Mouse (Mus musculus) stomach, embryonic 14.5 days (tissue): ENCODE results near the gene Dus2. TPM values are rescaled to one million over a fixed set of nuclear protein-coding genes. Genes with fewer than 3 reads are reported as not detected.
A peak's percentile ranks its signal among the peaks of the same experiment; 100 is the strongest.

ENCODE experiments used
- ATAC-seq: fragments of 200-750 bp; cut with Nextera tagmentation; 2 replicates; pipeline ENCODE4 v1.8.0; 2017; ENCODE audit warnings: low read depth, moderate TSS enrichment; ENCODE audit not compliant: insufficient number of reproducible peaks, insufficient read depth, low FRiP score
- H3K27ac ChIP-seq: fragments of 300-500 bp; sonication (generic); 2 replicates; pipeline ENCODE4 v1.5.1; 2014; ENCODE audit warnings: mild to moderate bottlenecking, low read length, moderate library complexity, mixed read lengths
- H3K27me3 ChIP-seq: fragments of 300-500 bp; sonication (generic); 2 replicates; pipeline ENCODE4 v1.6.1; 2014; ENCODE audit warnings: low read length, control low read depth, mixed read lengths; ENCODE audit not compliant: control insufficient read depth, insufficient read depth
- H3K36me3 ChIP-seq: fragments of 300-500 bp; sonication (generic); 2 replicates; pipeline ENCODE4 v1.6.1; 2014; ENCODE audit warnings: mild to moderate bottlenecking, control low read depth, low read length, moderate library complexity, mixed read lengths; ENCODE audit not compliant: control insufficient read depth, insufficient read depth
- H3K4me1 ChIP-seq: fragments of 300-500 bp; sonication (generic); 2 replicates; pipeline ENCODE4 v1.6.1; 2014; ENCODE audit warnings: low read length, control low read depth, mixed read lengths; ENCODE audit not compliant: control insufficient read depth, insufficient read depth
- H3K4me2 ChIP-seq: fragments of 300-500 bp; sonication (generic); replicated peaks from 2 replicates; pipeline ENCODE4 v1.6.1; 2014; ENCODE audit warnings: low read depth, low read length, control low read depth
- H3K4me3 ChIP-seq: fragments of 300-500 bp; sonication (generic); 2 replicates; pipeline ENCODE4 v1.5.1; 2014; ENCODE audit warnings: low read depth, low read length, control low read depth
- H3K9ac ChIP-seq: fragments of 300-500 bp; sonication (generic); replicated peaks from 2 replicates; pipeline ENCODE4 v1.6.1; 2014; ENCODE audit warnings: low read depth, mild to moderate bottlenecking, control low read depth, low read length, moderate library complexity, mixed read lengths
- H3K9me3 ChIP-seq: fragments of 300-500 bp; sonication (generic); 2 replicates; pipeline ENCODE4 v1.6.1; 2016; ENCODE audit warnings: low read depth, low read length, control low read depth; ENCODE audit not compliant: control insufficient read depth
- WGBS: fragments of 180-500 bp; shearing (Covaris S2); extraction: QIAGEN DNeasy Blood & Tissue Kit; methylation state at CpG from one replicate; pipeline ENCODE4 v1.1.7; 2014; 5-methylcytosine and 5-hydroxymethylcytosine counted together
- polyA plus RNA-seq: library from polyadenylated mRNA; unstranded; fragments of >200 nt; fragmentation: Nextera tagmentation; extraction: Ambion mirVana; gene quantifications from 2 replicates; pipeline ENCODE4 v1.2.1, GENCODE M21; 2014

Dus2 gene
- polyA plus RNA-seq, 1 experiment from 2014 or later = 22.8 TPM

DNA sequence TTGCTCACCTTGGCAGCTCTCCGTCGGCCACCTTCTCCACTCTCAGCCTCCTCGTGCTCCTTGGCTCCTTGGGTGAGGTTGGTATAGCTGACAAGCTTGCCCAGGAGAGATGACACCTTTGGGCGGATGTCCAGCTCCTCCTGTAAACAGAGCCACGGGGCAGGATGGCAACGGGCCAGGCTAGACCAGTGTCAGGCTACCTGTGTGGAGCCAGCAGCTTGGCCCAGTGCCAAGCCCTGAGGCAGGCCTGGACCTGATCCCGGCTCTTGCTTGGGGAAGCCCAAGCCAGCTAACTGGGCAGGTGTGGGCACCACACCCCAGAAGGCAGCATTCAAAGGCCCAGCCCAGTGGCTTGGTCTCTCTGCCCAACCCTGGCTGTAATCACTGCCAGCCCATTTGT, 31.8 kb upstream of the Dus2 start:
- peaks cover 7% of the 10 kb centered on the region for H3K4me1 ChIP-seq
- H3K4me3 ChIP-seq = no peak overlapping the region
- no peak overlapping the region for H3K4me2 ChIP-seq
- WGBS = 68% methylated on average over 7 of the region's 7 CpGs
- no peaks in the 10 kb centered on the region for H3K9me3 ChIP-seq
- H3K9ac ChIP-seq = no peak overlapping the region
- ATAC-seq = peak; percentile 49; the same call in 1 of the 2 replicates
- peaks cover 21% of the 10 kb centered on the region for H3K36me3 ChIP-seq
- no peak overlapping the region for H3K27ac ChIP-seq
- no peaks in the 10 kb centered on the region for H3K27me3 ChIP-seq

DNA sequence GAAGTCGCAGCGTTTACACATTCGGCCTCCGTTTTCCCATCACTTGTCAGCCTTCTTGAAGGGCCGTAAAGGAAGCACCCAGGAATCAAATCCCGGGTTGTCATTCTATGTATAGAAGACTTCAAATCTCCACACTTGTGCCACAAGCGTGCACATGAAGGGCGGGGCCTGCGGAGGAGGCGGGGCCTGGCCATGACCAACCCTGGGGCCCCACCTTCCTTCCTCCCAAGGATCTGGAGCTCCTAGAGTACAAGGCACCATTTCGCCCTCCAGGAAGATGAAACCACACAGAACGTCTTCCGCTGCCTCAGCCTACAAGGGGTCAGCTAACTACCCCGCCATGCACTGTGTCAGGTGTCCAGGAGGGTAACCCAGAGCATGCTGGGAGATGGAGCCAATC, 30.0 kb upstream of the Dus2 start:
- ATAC-seq = no peak
- 83% methylated on average over 14 of the region's 14 CpGs for WGBS
- Histone ChIP-seq H3K4me2 (no peak overlapping the region), H3K27ac (no peak overlapping the region), H3K4me3 (no peak overlapping the region), H3K4me1 (peaks cover 11% of the 10 kb centered on the region), H3K27me3 (no peaks in the 10 kb centered on the region), H3K9ac (no peak overlapping the region), H3K9me3 (no peaks in the 10 kb centered on the region), H3K36me3 (peaks cover 10% of the 10 kb centered on the region)

DNA sequence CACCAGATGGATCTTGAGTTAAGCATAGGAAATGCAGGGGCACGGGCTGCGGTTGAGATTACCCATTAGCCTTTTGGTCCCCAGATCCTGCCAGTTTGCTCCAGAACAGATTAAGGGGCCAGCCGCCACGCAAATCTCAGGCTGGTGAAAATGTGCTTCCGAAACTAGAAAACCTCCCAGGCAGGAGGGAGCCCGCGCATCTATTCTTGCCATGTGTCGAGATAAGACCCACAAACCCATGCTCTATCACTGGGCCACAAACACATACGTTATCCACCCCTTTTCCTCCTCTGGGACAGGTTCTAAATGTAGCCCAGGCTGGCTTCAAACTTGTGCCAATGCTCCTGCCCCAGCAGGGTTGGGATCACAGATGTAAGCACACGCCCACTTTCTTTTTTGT, 29.6 kb upstream of the Dus2 start:
- 89% methylated on average over 10 of the region's 10 CpGs for WGBS
- no peaks in the 10 kb centered on the region for H3K9me3 ChIP-seq
- no peak for ATAC-seq
- peaks cover 12% of the 10 kb centered on the region for H3K4me1 ChIP-seq
- no peak overlapping the region for H3K4me2 ChIP-seq
- no peak overlapping the region for H3K9ac ChIP-seq
- H3K27me3 ChIP-seq = no peaks in the 10 kb centered on the region
- peaks cover 9% of the 10 kb centered on the region for H3K36me3 ChIP-seq
- H3K27ac ChIP-seq = no peak overlapping the region
- H3K4me3 ChIP-seq = no peak overlapping the region

GRCm38 (mm10) chr8:105964506-105965265, 26.5 kb upstream of the Dus2 start:
- no peaks in the 10 kb centered on the region for H3K27me3 ChIP-seq
- no peaks in the 10 kb centered on the region for H3K9me3 ChIP-seq
- WGBS = 53% methylated on average over 12 of the region's 12 CpGs
- peaks cover 16% of the 10 kb centered on the region for H3K4me1 ChIP-seq
- H3K4me2 ChIP-seq = peak overlapping the region; percentile 71
- H3K9ac ChIP-seq = peak overlapping the region; percentile 67
- H3K36me3 ChIP-seq = peaks cover 5% of the 10 kb centered on the region; the same call in 1 of the 2 replicates
- no peak overlapping the region for H3K27ac ChIP-seq
- H3K4me3 ChIP-seq = peak overlapping the region; percentile 79
- ATAC-seq = no peak

GRCm38 (mm10) chr8:105965266-105965904, 25.8 kb upstream of the Dus2 start:
- ATAC-seq = peak; percentile 74
- Histone ChIP-seq H3K9me3 (no peaks in the 10 kb centered on the region), H3K4me2 (peak overlapping the region; percentile 71), H3K27me3 (no peaks in the 10 kb centered on the region), H3K4me1 (peaks cover 16% of the 10 kb centered on the region), H3K36me3 (peaks cover 1% of the 10 kb centered on the region; the same call in 1 of the 2 replicates), H3K4me3 (peak overlapping the region; percentile 79), H3K27ac (peak overlapping the region; percentile 93), H3K9ac (peak overlapping the region; percentile 67)
- 1% methylated on average over 34 of the region's 40 CpGs for WGBS

DNA sequence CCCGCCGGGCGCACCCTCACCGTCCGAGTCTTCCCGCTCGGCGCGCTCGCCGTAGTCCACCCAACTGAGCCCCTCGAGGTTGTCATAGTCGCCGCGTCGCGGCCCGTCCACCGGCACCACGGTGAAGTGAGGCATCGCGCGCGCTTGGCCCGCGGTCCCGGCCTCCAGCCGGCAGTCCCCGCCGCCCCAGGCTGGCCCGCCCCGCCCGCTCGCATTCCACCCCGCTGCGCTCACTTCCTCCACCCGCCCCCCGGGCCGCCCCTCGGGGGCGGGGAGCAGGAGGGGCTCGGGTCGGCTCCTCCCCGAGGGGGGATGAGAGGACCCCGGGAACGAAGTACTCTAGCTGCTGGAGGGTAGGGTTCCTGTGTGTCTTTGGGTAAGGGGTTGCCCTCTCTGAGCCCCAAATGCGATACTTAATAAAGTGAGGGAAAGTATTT, 25.2 kb upstream of the Dus2 start, which contains the start of gene Slc12a4:
Slc12a4 (minus strand) TSS at position 193 of the 437 bp plus-strand sequence.
- peak; percentile 85 for ATAC-seq
- WGBS = under 1% methylated on average over 45 of the region's 47 CpGs

GRCm38 (mm10) chr8:105966692-105967311, 24.3 kb upstream of the Dus2 start:
- H3K4me2 ChIP-seq = peak overlapping the region; percentile 71
- no peaks in the 10 kb centered on the region for H3K9me3 ChIP-seq
- H3K27me3 ChIP-seq = no peaks in the 10 kb centered on the region
- peak; percentile 25; the same call in 1 of the 2 replicates for ATAC-seq
- H3K9ac ChIP-seq = no peak overlapping the region
- no peaks in the 10 kb centered on the region for H3K36me3 ChIP-seq
- peaks cover 16% of the 10 kb centered on the region for H3K4me1 ChIP-seq
- H3K4me3 ChIP-seq = peak overlapping the region; percentile 79; the same call in 1 of the 2 replicates
- 9% methylated on average over 19 of the region's 19 CpGs for WGBS
- peak overlapping the region; percentile 79 for H3K27ac ChIP-seq

More for the DNA sequence above, 25.2 kb upstream of the Dus2 start, which contains the start of gene Slc12a4:
- H3K36me3 ChIP-seq = no peaks in the 10 kb centered on the region
- H3K9ac ChIP-seq = peak within 1 kb of the TSS; percentile 67
- H3K4me2 ChIP-seq = peak within 1 kb of the TSS; percentile 71
- no peaks in the 10 kb centered on the region for H3K9me3 ChIP-seq
- peaks cover 16% of the 10 kb centered on the region for H3K4me1 ChIP-seq
- peak within 1 kb of the TSS; percentile 93 for H3K27ac ChIP-seq
- peak within 1 kb of the TSS; percentile 79 for H3K4me3 ChIP-seq
- no peaks in the 10 kb centered on the region for H3K27me3 ChIP-seq

DNA sequence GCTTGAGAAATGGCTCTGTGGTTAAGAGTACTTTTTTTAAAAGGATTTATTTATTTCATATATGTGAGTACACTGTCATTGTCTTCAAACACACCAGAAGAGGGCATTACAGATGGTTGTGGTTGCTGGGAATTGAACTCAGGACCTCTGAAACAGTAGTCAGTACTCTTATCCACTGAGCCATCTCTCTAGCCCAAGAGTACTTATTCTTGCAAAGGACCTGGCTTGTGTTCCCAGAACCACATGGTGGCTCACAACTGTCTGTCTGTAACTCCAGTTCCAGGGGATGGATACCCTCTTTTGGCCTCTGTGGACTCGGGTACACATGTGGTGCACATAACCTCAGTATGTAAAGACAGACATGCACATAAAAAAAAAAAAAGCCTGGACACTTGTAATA, 21.8 kb upstream of the Dus2 start:
- peaks cover 8% of the 10 kb centered on the region for H3K4me1 ChIP-seq
- no peaks in the 10 kb centered on the region for H3K27me3 ChIP-seq
- no peak overlapping the region for H3K4me3 ChIP-seq
- ATAC-seq = no peak
- no peak overlapping the region for H3K9ac ChIP-seq
- 63% methylated on average over 1 of the region's 1 CpGs for WGBS
- H3K9me3 ChIP-seq = no peaks in the 10 kb centered on the region
- no peaks in the 10 kb centered on the region for H3K36me3 ChIP-seq
- no peak overlapping the region for H3K4me2 ChIP-seq
- H3K27ac ChIP-seq = no peak overlapping the region
